Mouse (Mus musculus): ENCODE data around the gene Vwa8. TPM values are rescaled to one million over a fixed set of nuclear protein-coding genes. Genes with fewer than 3 reads are reported as not detected.

Gene Vwa8
- polyA plus RNA-seq, 1 experiment from 2014 or later: 6.0 TPM

Other genes starting within 250 kb of the Vwa8 start
- 0.35 and 0.36 TPM in 2 replicates for gene Dgkh, start 116.3 kb upstream of the Vwa8 start, polyA plus RNA-seq (2015; fragmentation: Nextera tagmentation; extraction: Ambion mirVana)

Data from liver, embryonic 13.5 days (tissue).